Mouse (Mus musculus): ENCODE data around the gene Tenm2.

DNA sequence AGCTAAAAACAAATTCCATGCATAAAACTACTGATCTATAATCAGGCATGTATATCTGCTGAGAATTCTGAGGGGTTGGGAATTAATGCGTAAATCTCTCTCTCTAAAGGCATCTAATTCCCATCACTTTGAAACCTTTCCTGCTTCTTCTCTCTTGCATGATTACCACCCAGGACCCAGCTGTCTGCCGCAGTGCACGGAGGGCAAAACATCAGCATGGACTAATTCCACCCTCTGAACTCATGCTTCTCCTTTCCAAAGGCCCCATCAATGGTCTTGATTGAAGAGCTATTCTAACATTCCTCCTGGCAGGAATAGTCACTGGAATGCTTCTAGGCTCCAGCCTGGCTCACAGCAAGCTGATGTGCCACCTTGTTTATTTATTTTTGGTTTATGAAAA is 572.2 kb downstream of the Tenm2 start:
- TF ChIP-seq CTCF (IDR thresholded peaks at IDR 0.05) = no peak
- TF ChIP-seq EP300 (IDR thresholded peaks at IDR 0.05; ENCODE audit: insufficient read depth, low read depth, low read length) = no peak
